Mouse (Mus musculus): ENCODE data around the gene Ift172.

DNA sequence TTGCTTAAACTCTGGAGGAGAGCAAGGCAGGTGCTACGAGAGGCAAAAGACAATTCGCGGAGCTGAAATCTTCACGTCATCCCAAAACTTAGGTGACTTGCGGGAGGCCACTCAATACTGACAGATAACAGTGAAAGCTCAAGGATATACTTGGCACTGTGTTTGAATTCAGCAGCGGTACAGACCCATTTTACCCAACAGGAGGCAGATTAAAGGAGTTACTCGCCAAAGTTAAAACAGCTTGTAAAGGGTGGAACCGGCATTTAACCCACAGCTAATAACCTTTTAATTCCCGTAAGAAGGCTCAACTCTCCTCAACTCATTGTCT is 409 bp upstream of the Ift172 start:
- TF ChIP-seq CTCF (IDR thresholded peaks at IDR 0.05; ENCODE audit: control insufficient read depth, insufficient read depth, low read length) (no peak), POLR2A (IDR thresholded peaks at IDR 0.05; ENCODE audit: borderline replicate concordance, control insufficient read depth, low read depth, low read length) (no peak)
